Mouse (Mus musculus): ENCODE measurements around the gene Tmem201.
A peak's percentile ranks its signal among the peaks of the same experiment; 100 is the strongest.

Gene Tmem201

GRCm38 (mm10) chr4:149721163-149721562 lies 16.7 kb downstream of the Tmem201 start:
- no peak for DNase-seq (ENCODE audit: low read depth)

- no peak for DNase-seq (ENCODE audit: low read depth)
Observed at GRCm38 (mm10) chr4:149719686-149720085, 18.2 kb downstream of the Tmem201 start.

GRCm38 (mm10) chr4:149714542-149714941 lies 23.3 kb downstream of the Tmem201 start:
- DNase-seq (ENCODE audit: low read depth): no peak

- no peak for DNase-seq (ENCODE audit: low read depth)
Observed at GRCm38 (mm10) chr4:149711955-149712354, 25.9 kb downstream of the Tmem201 start.

- DNase-seq (ENCODE audit: low read depth): no peak
Observed at GRCm38 (mm10) chr4:149711485-149711884, 26.4 kb downstream of the Tmem201 start.

GRCm38 (mm10) chr4:149710510-149710909 lies 27.3 kb downstream of the Tmem201 start:
- peak; percentile 58 for DNase-seq (ENCODE audit: low read depth)

GRCm38 (mm10) chr4:149705941-149706340 lies 31.9 kb downstream of the Tmem201 start:
- DNase-seq (ENCODE audit: low read depth): no peak

GRCm38 (mm10) chr4:149705298-149705697 lies 32.5 kb downstream of the Tmem201 start:
- no peak for DNase-seq (ENCODE audit: low read depth)

- DNase-seq (ENCODE audit: low read depth): no peak
Observed at GRCm38 (mm10) chr4:149702210-149702979, 35.4 kb downstream of the Tmem201 start, which contains the start of gene Pik3cd. Pik3cd (minus strand) TSS chr4:149702571.

GRCm38 (mm10) chr4:149701426-149702209 lies 36.2 kb downstream of the Tmem201 start:
- peak; percentile 67 for DNase-seq (ENCODE audit: low read depth)

GRCm38 (mm10) chr4:149699953-149700352 lies 37.9 kb downstream of the Tmem201 start:
- DNase-seq (ENCODE audit: low read depth): no peak

GRCm38 (mm10) chr4:149698197-149698821 lies 39.5 kb downstream of the Tmem201 start:
- DNase-seq (ENCODE audit: low read depth): no peak

GRCm38 (mm10) chr4:149697506-149698196 lies 40.2 kb downstream of the Tmem201 start:
- DNase-seq (ENCODE audit: low read depth): no peak

GRCm38 (mm10) chr4:149696189-149696971 lies 41.5 kb downstream of the Tmem201 start:
- DNase-seq (ENCODE audit: low read depth): no peak

GRCm38 (mm10) chr4:149691368-149691767 lies 46.5 kb downstream of the Tmem201 start:
- DNase-seq (ENCODE audit: low read depth): no peak

GRCm38 (mm10) chr4:149690828-149691280 lies 47.0 kb downstream of the Tmem201 start:
- DNase-seq (ENCODE audit: low read depth): no peak

GRCm38 (mm10) chr4:149689822-149690700 lies 47.8 kb downstream of the Tmem201 start:
- DNase-seq (ENCODE audit: low read depth): no peak

- DNase-seq (ENCODE audit: low read depth): no peak
Observed at GRCm38 (mm10) chr4:149688861-149689260, 49.0 kb downstream of the Tmem201 start.

GRCm38 (mm10) chr4:149684841-149685623 lies 52.8 kb downstream of the Tmem201 start:
- DNase-seq (ENCODE audit: low read depth): no peak
